Mouse (Mus musculus) neural tube, embryonic 11.5 days (tissue): Measurements from ENCODE around the gene Abcf2. TPM values are rescaled to one million over a fixed set of nuclear protein-coding genes. Genes with fewer than 3 reads are reported as not detected.

Experiments
- ATAC-seq: fragments of 200-750 bp; cut with Nextera tagmentation; 2 replicates; pipeline ENCODE4 v1.8.0; 2017; ENCODE audit warnings: moderate number of reproducible peaks, mild to moderate bottlenecking, moderate TSS enrichment, moderate library complexity; ENCODE audit not compliant: insufficient read depth, low FRiP score, low TSS enrichment
- DNase-seq: peaks from one replicate; pipeline ENCODE4 v3.0.0-alpha.2; 2015; ENCODE audit warnings: low spot score
- H3K27ac ChIP-seq: fragments of 300-500 bp; sonication (generic); 2 replicates; pipeline ENCODE4 v1.5.1; 2014; ENCODE audit warnings: low read depth, mild to moderate bottlenecking, low read length
- H3K27me3 ChIP-seq: fragments of 300-500 bp; sonication (generic); 2 replicates; pipeline ENCODE4 v1.6.1; 2014; ENCODE audit warnings: mild to moderate bottlenecking, low read length, mixed read lengths; ENCODE audit not compliant: control insufficient read depth, insufficient read depth
- H3K36me3 ChIP-seq: fragments of 300-500 bp; sonication (generic); 2 replicates; pipeline ENCODE4 v1.6.1; 2014; ENCODE audit warnings: mild to moderate bottlenecking, low read length, moderate library complexity, mixed read lengths; ENCODE audit not compliant: control insufficient read depth, insufficient read depth
- H3K4me1 ChIP-seq: fragments of 300-500 bp; sonication (generic); 2 replicates; pipeline ENCODE4 v1.6.1; 2014; ENCODE audit warnings: low read length, mixed read lengths; ENCODE audit not compliant: control insufficient read depth, insufficient read depth
- H3K4me2 ChIP-seq: fragments of 300-500 bp; sonication (generic); 2 replicates; pipeline ENCODE4 v1.6.1; 2014; ENCODE audit warnings: low read depth, mild to moderate bottlenecking, moderate library complexity
- H3K4me3 ChIP-seq: fragments of 300-500 bp; sonication (generic); 2 replicates; pipeline ENCODE4 v1.5.1; 2014; ENCODE audit warnings: low read depth, low read length
- H3K9ac ChIP-seq: fragments of 300-500 bp; sonication (generic); 2 replicates; pipeline ENCODE4 v1.6.1; 2014; ENCODE audit warnings: mild to moderate bottlenecking, low read length
- H3K9me3 ChIP-seq: fragments of 300-500 bp; sonication (generic); 2 replicates; pipeline ENCODE4 v1.6.1; 2016; ENCODE audit warnings: low read length; ENCODE audit not compliant: control insufficient read depth
- WGBS: fragments of 180-500 bp; shearing (Covaris S2); extraction: QIAGEN DNeasy Blood & Tissue Kit; methylation state at CpG from one replicate; pipeline ENCODE4 v1.1.7; 2014; 5-methylcytosine and 5-hydroxymethylcytosine counted together
- polyA plus RNA-seq: library from polyadenylated mRNA; unstranded; fragments of >200 nt; fragmentation: Nextera tagmentation; extraction: Ambion mirVana; gene quantifications from 2 replicates; pipeline ENCODE4 v1.2.1, GENCODE M21; 2014

Gene Abcf2
- polyA plus RNA-seq, 1 experiment from 2014 or later = 147 TPM

- Histone ChIP-seq H3K4me3 (no peak overlapping the region), H3K9ac (no peak overlapping the region), H3K4me2 (no peak overlapping the region), H3K36me3 (peaks cover 2% of the 10 kb centered on the region), H3K9me3 (no peaks in the 10 kb centered on the region), H3K27me3 (no peaks in the 10 kb centered on the region), H3K4me1 (peaks cover 23% of the 10 kb centered on the region), H3K27ac (no peak overlapping the region)
- 70% methylated on average over 10 of the region's 10 CpGs for WGBS
- ATAC-seq (no peak), DNase-seq (no peak)
Observed at GRCm38 (mm10) chr5:24593230-24593629, 16.0 kb upstream of the Abcf2 start.

DNA sequence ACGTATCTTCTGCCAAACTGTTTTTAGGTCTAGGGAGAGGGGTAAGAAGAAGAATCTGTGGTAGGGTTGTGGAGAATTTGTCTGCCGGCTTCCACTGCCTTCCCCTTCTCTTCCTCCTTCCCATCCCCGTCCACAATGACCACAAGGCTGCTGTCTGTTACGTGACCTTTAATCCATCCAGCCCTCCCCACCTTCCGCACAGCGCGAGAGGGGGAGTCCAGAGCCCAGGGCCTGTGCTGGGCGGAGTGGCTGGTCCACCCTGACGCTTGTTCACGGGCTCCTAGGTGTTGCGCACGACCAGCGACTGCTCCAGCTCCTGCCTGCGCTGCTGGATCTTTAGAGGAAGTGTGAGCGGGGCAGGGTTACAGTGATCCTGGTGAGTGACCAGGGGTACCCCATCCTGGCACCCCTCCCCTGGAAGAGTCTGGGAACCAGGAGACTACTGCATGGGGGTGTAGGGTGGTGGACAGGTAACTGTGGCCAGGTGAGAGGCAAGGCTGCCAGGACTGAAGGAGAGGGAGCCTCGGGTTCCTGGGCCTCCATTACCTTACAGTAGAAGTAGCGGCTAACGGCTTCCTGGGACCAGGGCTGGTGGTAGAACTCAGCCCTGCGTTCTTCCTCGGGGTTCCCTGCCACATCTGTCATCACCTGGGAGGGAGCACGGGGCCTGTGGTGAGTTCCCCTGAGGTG, 15.3 kb upstream of the Abcf2 start:
- Histone ChIP-seq H3K9ac (no peak overlapping the region), H3K4me1 (peaks cover 21% of the 10 kb centered on the region), H3K27me3 (no peaks in the 10 kb centered on the region), H3K36me3 (peaks cover 2% of the 10 kb centered on the region), H3K9me3 (no peaks in the 10 kb centered on the region), H3K4me2 (no peak overlapping the region), H3K27ac (no peak overlapping the region), H3K4me3 (no peak overlapping the region)
- ATAC-seq (no peak), DNase-seq (no peak)
- WGBS = 64% methylated on average over 21 of the region's 21 CpGs

- H3K36me3 ChIP-seq = peaks cover 2% of the 10 kb centered on the region
- DNase-seq (no peak), ATAC-seq (no peak)
- no peaks in the 10 kb centered on the region for H3K9me3 ChIP-seq
- H3K9ac ChIP-seq = no peak overlapping the region
- H3K4me2 ChIP-seq = no peak overlapping the region
- no peak overlapping the region for H3K4me3 ChIP-seq
- no peaks in the 10 kb centered on the region for H3K27me3 ChIP-seq
- WGBS = 43% methylated on average over 24 of the region's 24 CpGs
- H3K27ac ChIP-seq = no peak overlapping the region
- H3K4me1 ChIP-seq = peaks cover 22% of the 10 kb centered on the region
Observed at GRCm38 (mm10) chr5:24591796-24592470, 14.7 kb upstream of the Abcf2 start.

GRCm38 (mm10) chr5:24591268-24591721, 14.0 kb upstream of the Abcf2 start:
- peaks cover 2% of the 10 kb centered on the region for H3K36me3 ChIP-seq
- H3K27ac ChIP-seq = no peak overlapping the region
- WGBS = 20% methylated on average over 23 of the region's 23 CpGs
- DNase-seq (peak; percentile 40), ATAC-seq (no peak)
- no peaks in the 10 kb centered on the region for H3K9me3 ChIP-seq
- H3K4me3 ChIP-seq = no peak overlapping the region
- H3K4me2 ChIP-seq = no peak overlapping the region
- peaks cover 17% of the 10 kb centered on the region for H3K4me1 ChIP-seq
- no peaks in the 10 kb centered on the region for H3K27me3 ChIP-seq
- H3K9ac ChIP-seq = peak overlapping the region; percentile 29; the same call in 1 of the 2 replicates

DNA sequence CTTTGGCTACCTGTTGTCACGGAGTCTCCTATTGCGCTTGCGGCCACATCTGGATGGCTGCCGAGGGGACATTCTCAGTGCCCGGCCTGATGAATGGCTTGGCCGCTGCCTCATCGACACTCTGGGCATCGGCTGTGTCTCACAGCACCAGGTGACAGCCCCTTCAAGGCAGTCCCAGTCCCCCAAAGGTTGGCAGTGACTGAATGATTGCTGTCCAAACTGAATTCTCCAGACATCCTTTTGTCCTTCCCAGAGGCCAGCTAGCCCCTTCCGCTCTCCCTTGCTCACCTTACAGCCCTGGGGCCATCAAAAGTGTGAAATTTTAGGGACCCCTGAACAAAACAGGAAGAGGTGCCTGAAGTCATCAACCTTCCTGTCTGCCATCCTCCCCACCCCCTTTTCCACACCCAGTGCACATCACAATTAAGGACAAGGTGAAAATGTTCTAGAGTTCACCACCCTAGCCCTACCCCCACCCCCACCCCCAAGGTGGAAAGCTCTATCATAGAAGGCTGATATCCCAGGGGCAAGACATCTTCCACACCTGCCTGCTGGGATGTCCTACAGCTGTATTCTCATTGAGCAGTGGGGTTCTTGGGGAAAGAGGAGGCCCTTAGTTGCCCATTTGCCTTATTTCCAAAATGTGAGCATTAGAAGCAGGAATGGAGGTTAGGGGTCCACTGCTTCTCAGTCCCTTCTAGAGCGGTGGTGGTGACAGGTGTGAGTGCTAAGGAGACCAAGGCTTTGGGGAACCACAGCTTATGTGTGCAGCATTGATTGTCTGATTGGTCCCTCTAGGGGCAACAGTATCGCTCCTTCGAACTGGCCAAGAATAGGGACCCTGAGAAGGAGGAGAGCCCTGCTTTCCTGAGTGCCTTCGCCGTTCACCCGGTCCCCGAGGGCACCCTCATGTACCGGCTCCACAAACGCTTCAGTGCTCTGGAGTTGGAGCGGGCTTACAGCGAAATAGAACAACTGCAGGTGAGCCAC, 12.5 kb upstream of the Abcf2 start:
- no peaks in the 10 kb centered on the region for H3K9me3 ChIP-seq
- peaks cover 2% of the 10 kb centered on the region for H3K36me3 ChIP-seq
- no peak overlapping the region for H3K4me2 ChIP-seq
- WGBS = 89% methylated on average over 20 of the region's 20 CpGs
- no peak overlapping the region for H3K27ac ChIP-seq
- ATAC-seq = no peak
- H3K4me3 ChIP-seq = no peak overlapping the region
- no peak for DNase-seq
- H3K27me3 ChIP-seq = no peaks in the 10 kb centered on the region
- peaks cover 9% of the 10 kb centered on the region for H3K4me1 ChIP-seq
- no peak overlapping the region for H3K9ac ChIP-seq

GRCm38 (mm10) chr5:24587200-24587577, 9.9 kb upstream of the Abcf2 start:
- no peaks in the 10 kb centered on the region for H3K9me3 ChIP-seq
- H3K4me2 ChIP-seq = peak overlapping the region; percentile 55
- no peaks in the 10 kb centered on the region for H3K27me3 ChIP-seq
- peak overlapping the region; percentile 83 for H3K4me3 ChIP-seq
- peaks cover 9% of the 10 kb centered on the region for H3K4me1 ChIP-seq
- H3K36me3 ChIP-seq = no peaks in the 10 kb centered on the region; the same call in 1 of the 2 replicates
- H3K9ac ChIP-seq = peak overlapping the region; percentile 81
- DNase-seq = no peak
- no peak for ATAC-seq
- H3K27ac ChIP-seq = no peak overlapping the region
- WGBS = 43% methylated on average over 4 of the region's 4 CpGs

- peaks cover 9% of the 10 kb centered on the region for H3K4me1 ChIP-seq
- DNase-seq (peak; percentile 86), ATAC-seq (peak; percentile 92)
- peak within 1 kb of the TSS; percentile 55 for H3K4me2 ChIP-seq
- no peaks in the 10 kb centered on the region; the same call in 1 of the 2 replicates for H3K36me3 ChIP-seq
- no peaks in the 10 kb centered on the region for H3K9me3 ChIP-seq
- under 1% methylated on average over 43 of the region's 43 CpGs for WGBS
- H3K27ac ChIP-seq = 0 out of 2 replicates have a peak within 1 kb of the TSS, but pooled peaks have one; percentile 27
- peak within 1 kb of the TSS; percentile 81 for H3K9ac ChIP-seq
- H3K27me3 ChIP-seq = no peaks in the 10 kb centered on the region
- H3K4me3 ChIP-seq = peak within 1 kb of the TSS; percentile 83
Observed at GRCm38 (mm10) chr5:24586547-24587199, 9.4 kb upstream of the Abcf2 start, which contains the start of gene Chpf2. Chpf2 (plus strand) TSS chr5:24586741.

GRCm38 (mm10) chr5:24586106-24586505, 8.8 kb upstream of the Abcf2 start:
- H3K27me3 ChIP-seq = no peaks in the 10 kb centered on the region
- H3K9ac ChIP-seq = peak overlapping the region; percentile 81
- no peak for ATAC-seq
- 10% methylated on average over 8 of the region's 8 CpGs for WGBS
- H3K4me2 ChIP-seq = peak overlapping the region; percentile 55
- no peak for DNase-seq
- peaks cover 7% of the 10 kb centered on the region for H3K4me1 ChIP-seq
- H3K9me3 ChIP-seq = no peaks in the 10 kb centered on the region
- H3K36me3 ChIP-seq = no peaks in the 10 kb centered on the region
- H3K4me3 ChIP-seq = peak overlapping the region; percentile 83
- H3K27ac ChIP-seq = no peak overlapping the region
